Mouse (Mus musculus): ENCODE results near the gene Speer1. TPM values are rescaled to one million over a fixed set of nuclear protein-coding genes. Genes with fewer than 3 reads are reported as not detected.
"Not testable (repeated sequence)": the region's sequence is repeated elsewhere in the genome, so short reads cannot be mapped to it uniquely, and the experiment has no call there.

The Speer1 gene
- polyA plus RNA-seq (2012; ENCODE audit: insufficient read depth, insufficient read length, missing spikeins): not detected in 2 replicates

- not testable (repeated sequence) for H3K4me3 ChIP-seq (ENCODE audit: insufficient read depth, low read depth, low read length); H3K4me1 ChIP-seq (ENCODE audit: control insufficient read depth, insufficient read depth, insufficient read length, low read length); H3K27ac ChIP-seq (replicated peaks; ENCODE audit: low read depth, low read length)
Measured at GRCm38 (mm10) chr5:11341216-11341615, at the start of gene Speer1. TSS of gene Speer1 (plus strand) at chr5:11341516.

Other genes with a start within 250 kb of the Speer1 start
- not detected in 2 replicates for gene Gm8879, start 213.9 kb upstream of the Speer1 start, polyA plus RNA-seq (2012; ENCODE audit: insufficient read depth, insufficient read length, missing spikeins)
- not detected in 2 replicates for gene Gm5861, start 158.4 kb upstream of the Speer1 start, polyA plus RNA-seq (2012; ENCODE audit: insufficient read depth, insufficient read length, missing spikeins)
- gene Gm8890, start 85.5 kb upstream of the Speer1 start, polyA plus RNA-seq (2012; ENCODE audit: insufficient read depth, insufficient read length, missing spikeins): not detected in 2 replicates
- not detected in 2 replicates for gene Gm8897, start 74.9 kb downstream of the Speer1 start, polyA plus RNA-seq (2012; ENCODE audit: insufficient read depth, insufficient read length, missing spikeins)
- gene Gm8906, start 161.2 kb downstream of the Speer1 start, polyA plus RNA-seq (2012; ENCODE audit: insufficient read depth, insufficient read length, missing spikeins): not detected in 2 replicates